Mouse (Mus musculus) adrenal gland (tissue): ENCODE measurements around the gene Casp9.

Experiments used
- intact Hi-C: fragments of 180-260 bp; cut with DNase I; formaldehyde crosslinking; loops from one replicate; pipeline ENCODE4 v1.15.1; 2025

Gene Casp9

GRCm38 (mm10) chr4:141816776-141817655 is 23.6 kb downstream of the Casp9 start:
- intact Hi-C loops = no loop called here

- intact Hi-C loops = no loop called here
Measured at GRCm38 (mm10) chr4:141817706-141818105, 24.3 kb downstream of the Casp9 start.

GRCm38 (mm10) chr4:141818861-141819260 is 25.4 kb downstream of the Casp9 start:
- intact Hi-C loops = no loop called here

GRCm38 (mm10) chr4:141819316-141819715 is 25.9 kb downstream of the Casp9 start:
- intact Hi-C loops = no loop called here

GRCm38 (mm10) chr4:141821178-141821577 is 27.8 kb downstream of the Casp9 start:
- intact Hi-C loops = no loop called here

- intact Hi-C loops = no loop called here
Measured at GRCm38 (mm10) chr4:141822089-141822488, 28.7 kb downstream of the Casp9 start.

- intact Hi-C loops = no loop called here
Measured at GRCm38 (mm10) chr4:141822979-141823378, 29.6 kb downstream of the Casp9 start.

- intact Hi-C loops = no loop called here
Measured at GRCm38 (mm10) chr4:141826060-141826459, 32.6 kb downstream of the Casp9 start, which contains the start of gene Cela2a. Gene Cela2a, minus strand, starts transcription at chr4:141826160.

GRCm38 (mm10) chr4:141827401-141827800 is 34.0 kb downstream of the Casp9 start:
- intact Hi-C loops = no loop called here

GRCm38 (mm10) chr4:141828177-141828576 is 34.8 kb downstream of the Casp9 start:
- intact Hi-C loops = no loop called here

GRCm38 (mm10) chr4:141830381-141830780 is 37.0 kb downstream of the Casp9 start:
- intact Hi-C loops = no loop called here

GRCm38 (mm10) chr4:141831361-141831760 is 37.9 kb downstream of the Casp9 start:
- intact Hi-C loops = no loop called here

GRCm38 (mm10) chr4:141833911-141834310 is 40.5 kb downstream of the Casp9 start:
- intact Hi-C loops = no loop called here

- intact Hi-C loops = no loop called here
Measured at GRCm38 (mm10) chr4:141834536-141835095, 41.2 kb downstream of the Casp9 start.

GRCm38 (mm10) chr4:141845999-141846398 is 52.6 kb downstream of the Casp9 start, which contains the start of gene Ctrc:
Gene Ctrc, minus strand, starts transcription at chr4:141846359.
- intact Hi-C loops = loop anchor here (5.0 to 10.0 kb wide), 2 partner anchors 229 to 461 kb away; partner anchors contain the start of gene Tmem82

- intact Hi-C loops = loop anchor here (5.0 to 10.0 kb wide), 2 partner anchors 46 to 449 kb away; no protein-coding TSS in a partner anchor
Measured at GRCm38 (mm10) chr4:141853437-141853836, 60.0 kb downstream of the Casp9 start.

- intact Hi-C loops = loop anchor here (1.0 to 10.0 kb wide), 2 partner anchors 101 to 453 kb away; no protein-coding TSS in a partner anchor
Measured at GRCm38 (mm10) chr4:141857422-141857930, 64.1 kb downstream of the Casp9 start.

- intact Hi-C loops = loop anchor here (10.0 kb wide), 1 partner anchor 454 kb away; no protein-coding TSS in a partner anchor
Measured at GRCm38 (mm10) chr4:141858501-141858900, 65.1 kb downstream of the Casp9 start.

- intact Hi-C loops = loop anchor here (10.0 kb wide), 1 partner anchor 455 kb away; no protein-coding TSS in a partner anchor
Measured at GRCm38 (mm10) chr4:141859351-141859750, 65.9 kb downstream of the Casp9 start.

- intact Hi-C loops = no loop called here
Measured at GRCm38 (mm10) chr4:141860246-141860841, 66.9 kb downstream of the Casp9 start.

- intact Hi-C loops = no loop called here
Measured at GRCm38 (mm10) chr4:141861591-141862295, 68.3 kb downstream of the Casp9 start.
